Comparison of ENCODE assay signal across 12 mouse cellular contexts in genomic region chr1:177623735-177624134, GRCm38 (mm10).
DNase-seq lines count a peak whose midpoint lies in the region; ATAC-seq and TF ChIP-seq lines count a peak whose summit lies in the region.
"Had no signal": no experiment of that assay in that cellular context is flagged by ENCODE, and none has a peak within 500 bp of the region (broad histone marks: within the 10 kb centered on the region; RNA-seq: fewer than 3 reads in every experiment).

No protein-coding gene starts in this region.

- DNase-seq in heart, adult 8-10 months (ENCODE audit: low spot score) = no peak
- no peak for DNase-seq in Patski (ENCODE audit: low read depth, low spot score)
- DNase-seq in layer of hippocampus, adult 8-10 months (ENCODE audit: low spot score in 2 of 2) = no peak
- DNase-seq: cerebellum, adult 11 months; liver, postnatal 0 days; thymus, postnatal 14 days had no signal

- POLR2A ChIA-PET in Patski (lab: Charles Lee) = interaction anchor here (1.7 kb wide), 1 partner anchor 181 kb away, joined by 3 read pairs; no protein-coding TSS in a partner anchor

- H3K4me2 ChIP-seq in heart, embryonic 13.5 days = no peak overlapping the region
- no peak overlapping the region for H3K4me2 ChIP-seq in intestine, postnatal 0 days (replicated peaks; ENCODE audit: low read depth)
- H3K4me2 ChIP-seq: limb, embryonic 13.5 days had no signal

- no peak for TF ChIP-seq CTCF in Patski (IDR thresholded peaks at IDR 0.05)
- TF ChIP-seq CTCF in intestine, postnatal 0 days (IDR thresholded peaks at IDR 0.05; ENCODE audit: low read depth) = no peak

- no peak overlapping the region for H3K9ac ChIP-seq in heart, embryonic 13.5 days
- H3K9ac ChIP-seq in intestine, postnatal 0 days (ENCODE audit: low read depth, low read length) = no peak overlapping the region
- H3K9ac ChIP-seq: limb, embryonic 13.5 days; liver, postnatal 0 days had no signal

- H3K36me3 ChIP-seq in heart, embryonic 13.5 days = no peaks in the 10 kb centered on the region
- H3K36me3 ChIP-seq in intestine, postnatal 0 days (ENCODE audit: control insufficient read depth, insufficient read depth) = no peaks in the 10 kb centered on the region
- H3K36me3 ChIP-seq: limb, embryonic 13.5 days had no signal

- H3K27ac ChIP-seq in heart, embryonic 13.5 days (replicated peaks) = peak overlapping the region; percentile 73
- peak overlapping the region; percentile 82 for H3K27ac ChIP-seq in brown adipose tissue, adult 24 weeks (replicated peaks; ENCODE audit: low read depth, low read length)
- no peak overlapping the region for H3K27ac ChIP-seq in intestine, postnatal 0 days (ENCODE audit: low read depth, low read length)
- H3K27ac ChIP-seq: hindbrain, postnatal 0 days; limb, embryonic 13.5 days had no signal

- in situ Hi-C loops in Patski (cut with MboI; ENCODE audit: low pct_unique_long_range_greater_than_20kb) = no loop called here

- CTCF ChIA-PET in Patski (lab: Charles Lee) = no interaction called here

- peaks cover 24% of the 10 kb centered on the region for H3K4me1 ChIP-seq in heart, embryonic 13.5 days
- H3K4me1 ChIP-seq in brown adipose tissue, adult 24 weeks (ENCODE audit: control insufficient read depth, insufficient read depth, insufficient read length, low read length) = peaks cover 21% of the 10 kb centered on the region
- 0 out of 2 replicates have a peak, but pooled peaks cover 2% of the 10 kb centered on the region for H3K4me1 ChIP-seq in intestine, postnatal 0 days (replicated peaks; ENCODE audit: control insufficient read depth, insufficient read depth, low read length)

- H3K4me3 ChIP-seq in heart, embryonic 13.5 days = no peak overlapping the region
- no peak overlapping the region for H3K4me3 ChIP-seq in brown adipose tissue, adult 24 weeks (ENCODE audit: insufficient read depth, low read depth, low read length)
- H3K4me3 ChIP-seq in intestine, postnatal 0 days (ENCODE audit: low read depth, low read length) = no peak overlapping the region
- H3K4me3 ChIP-seq: limb, embryonic 13.5 days had no signal

- no peaks in the 10 kb centered on the region for H3K27me3 ChIP-seq in heart, embryonic 13.5 days (replicated peaks)
- H3K27me3 ChIP-seq in Patski = no peaks in the 10 kb centered on the region
- no peaks in the 10 kb centered on the region for H3K27me3 ChIP-seq in intestine, postnatal 0 days (replicated peaks; ENCODE audit: control insufficient read depth, insufficient read depth, low read length)

- H3K9me3 ChIP-seq in heart, embryonic 13.5 days = no peaks in the 10 kb centered on the region
- H3K9me3 ChIP-seq in intestine, postnatal 0 days (ENCODE audit: control insufficient read depth) = no peaks in the 10 kb centered on the region
- H3K9me3 ChIP-seq: limb, embryonic 13.5 days had no signal

- ATAC-seq in heart, embryonic 13.5 days (ENCODE audit: extremely low read depth, insufficient number of reproducible peaks, low FRiP score, low TSS enrichment) = no peak
- peak; percentile 0 for ATAC-seq in Patski
- ATAC-seq in intestine, postnatal 0 days = peak; percentile 5; the same call in 1 of the 2 replicates
- ATAC-seq in inflammation-experienced regulatory T-cells, adult 6 months = no peak
- ATAC-seq: hindbrain, postnatal 0 days had no signal

- 62% methylated on average over 6 of the region's 6 CpGs for WGBS in heart, embryonic 13.5 days
- 73% methylated on average over 6 of the region's 6 CpGs for WGBS in intestine, postnatal 0 days

Comparison
In these comparisons a context has a peak if more than half of its experiments do, and no peak if none do; other contexts are left out.
1. ATAC-seq: peak in Patski (single experiment) and intestine, postnatal 0 days (single experiment); none in heart, embryonic 13.5 days (single experiment) and inflammation-experienced regulatory T-cells, adult 6 months (single experiment).